Mouse (Mus musculus): ENCODE results near the gene S100a5. TPM values are rescaled to one million over a fixed set of nuclear protein-coding genes. Genes with fewer than 3 reads are reported as not detected.

The S100a5 gene
- polyA plus RNA-seq, 1 experiment from 2014 or later: 0.51 TPM

GRCm38 (mm10) chr3:90600036-90600435 is 8.3 kb upstream of the S100a5 start:
- no peak for DNase-seq (ENCODE audit: low spot score)

- no peak for DNase-seq (ENCODE audit: low spot score)
Measured at GRCm38 (mm10) chr3:90600458-90601195, 7.7 kb upstream of the S100a5 start.

- no peak for DNase-seq (ENCODE audit: low spot score)
Measured at GRCm38 (mm10) chr3:90601486-90602110, 6.7 kb upstream of the S100a5 start, which contains the start of gene Gm42674. TSS of gene Gm42674 (plus strand) at chr3:90601904.

GRCm38 (mm10) chr3:90603623-90604022 is 4.7 kb upstream of the S100a5 start, which contains the start of gene S100a4:
TSS of gene S100a4 (plus strand) at chr3:90603771.
- no peak for DNase-seq (ENCODE audit: low spot score)

GRCm38 (mm10) chr3:90604416-90604815 is 3.9 kb upstream of the S100a5 start:
- no peak for DNase-seq (ENCODE audit: low spot score)

GRCm38 (mm10) chr3:90605049-90605448 is 3.3 kb upstream of the S100a5 start:
- peak; percentile 21 for DNase-seq (ENCODE audit: low spot score)

- DNase-seq (ENCODE audit: low spot score): no peak
Measured at GRCm38 (mm10) chr3:90605736-90606135, 2.6 kb upstream of the S100a5 start.

- no peak for DNase-seq (ENCODE audit: low spot score)
Measured at GRCm38 (mm10) chr3:90606185-90606584, 2.1 kb upstream of the S100a5 start.

- DNase-seq (ENCODE audit: low spot score): no peak
Measured at GRCm38 (mm10) chr3:90607361-90607760, 962 bp upstream of the S100a5 start.

- DNase-seq (ENCODE audit: low spot score): no peak
Measured at GRCm38 (mm10) chr3:90609102-90609501, 779 bp downstream of the S100a5 start.

- DNase-seq (ENCODE audit: low spot score): no peak
Measured at GRCm38 (mm10) chr3:90611494-90611893, 3.2 kb downstream of the S100a5 start.

GRCm38 (mm10) chr3:90612061-90612460 is 3.7 kb downstream of the S100a5 start:
- no peak for DNase-seq (ENCODE audit: low spot score)

GRCm38 (mm10) chr3:90612728-90613291 is 4.5 kb downstream of the S100a5 start, which contains the start of gene S100a6:
TSS of gene S100a6 (plus strand) at chr3:90612882.
- peak; percentile 86 for DNase-seq (ENCODE audit: low spot score)

GRCm38 (mm10) chr3:90613461-90614147 is 5.3 kb downstream of the S100a5 start:
- DNase-seq (ENCODE audit: low spot score): no peak

GRCm38 (mm10) chr3:90614148-90614530 is 5.8 kb downstream of the S100a5 start:
- DNase-seq (ENCODE audit: low spot score): no peak

GRCm38 (mm10) chr3:90614611-90615251 is 6.4 kb downstream of the S100a5 start:
- no peak for DNase-seq (ENCODE audit: low spot score)

- peak; percentile 87 for DNase-seq (ENCODE audit: low spot score)
Measured at GRCm38 (mm10) chr3:90615415-90615814, 7.1 kb downstream of the S100a5 start.

- DNase-seq (ENCODE audit: low spot score): no peak
Measured at GRCm38 (mm10) chr3:90615911-90616310, 7.6 kb downstream of the S100a5 start.

- no peak for DNase-seq (ENCODE audit: low spot score)
Measured at GRCm38 (mm10) chr3:90617586-90617985, 9.3 kb downstream of the S100a5 start.

GRCm38 (mm10) chr3:90621552-90621951 is 13.2 kb downstream of the S100a5 start:
- DNase-seq (ENCODE audit: low spot score): no peak

GRCm38 (mm10) chr3:90623435-90624071 is 15.2 kb downstream of the S100a5 start:
- peak; percentile 39 for DNase-seq (ENCODE audit: low spot score)
